Mouse (Mus musculus) megakaryocyte, adult 5-6 weeks (primary cell): ENCODE measurements around the gene Immp1l. TPM values are rescaled to one million over a fixed set of nuclear protein-coding genes. Genes with fewer than 3 reads are reported as not detected.

Experiments used
- ATAC-seq: 2 replicates; pipeline ENCODE4 v1.8.0; 2016; ENCODE audit warnings: mild to moderate bottlenecking, inconsistent platforms; ENCODE audit not compliant: poor library complexity, severe bottlenecking
- total RNA-seq, 2 experiments: library from RNA; stranded (forward) in 1 of 2; stranded (reverse) in 1 of 2; fragments of 153-499, 151-499 nt in 1 of 2; fragments of 221-1000, 200-1000 nt in 1 of 2; gene quantifications; 2 replicates each; pipeline versions ENCODE4 v1.2.3 to v1.2.4; 2015 to 2017

Immp1l gene
- 26.2 and 28.9 TPM in 2 replicates for total RNA-seq (2015)
- 26.3 and 26.4 TPM in 2 replicates for total RNA-seq (2017)

DNA sequence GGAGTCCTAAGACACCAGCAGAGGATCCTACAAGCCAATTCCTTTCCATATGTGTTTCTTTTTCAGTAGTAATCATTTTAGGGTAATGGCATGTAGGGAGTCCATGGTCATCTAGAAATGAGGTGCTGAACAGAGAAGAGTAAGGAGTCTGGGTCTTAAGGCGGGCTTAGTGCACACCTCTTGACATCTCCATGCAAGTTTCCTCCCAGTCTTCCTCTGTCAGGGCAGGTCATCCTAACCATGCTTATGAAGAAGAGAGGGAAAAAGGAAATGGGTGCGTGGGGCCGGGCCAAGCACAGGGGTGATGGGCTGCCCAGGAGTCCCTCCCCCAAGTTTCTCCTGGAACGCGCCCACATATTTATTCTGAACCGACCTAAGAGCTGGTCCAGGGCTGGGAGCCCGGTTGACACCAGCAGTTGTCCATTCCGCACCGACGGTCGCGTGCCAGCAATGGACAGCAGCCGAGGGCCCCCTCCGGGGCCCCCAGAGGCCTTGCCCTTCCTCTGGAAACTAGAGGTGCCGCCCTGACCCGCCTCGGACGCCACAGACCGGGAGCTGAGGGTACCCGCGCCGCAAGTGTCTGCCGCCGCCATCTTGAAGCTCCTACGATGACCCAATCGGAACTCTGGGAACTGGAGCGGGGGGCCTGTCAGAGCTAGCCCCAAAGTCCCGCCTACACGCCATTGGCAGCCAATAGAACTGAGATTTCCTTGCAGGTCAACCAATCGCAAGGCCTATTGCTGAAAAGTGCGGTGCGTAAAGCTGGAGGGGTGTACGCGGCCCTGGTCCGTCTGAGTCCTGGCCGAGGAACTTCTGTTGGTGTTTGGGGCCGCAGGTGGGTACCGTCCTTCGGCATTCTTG lies at the start of gene Immp1l, which contains the start of gene Elp4:
TSS of gene Immp1l (plus strand) at position 743 of the 861 bp plus-strand sequence.
TSS of gene Elp4 (minus strand) at position 669 of the 861 bp plus-strand sequence.
- ATAC-seq, result peak; percentile 97

DNA sequence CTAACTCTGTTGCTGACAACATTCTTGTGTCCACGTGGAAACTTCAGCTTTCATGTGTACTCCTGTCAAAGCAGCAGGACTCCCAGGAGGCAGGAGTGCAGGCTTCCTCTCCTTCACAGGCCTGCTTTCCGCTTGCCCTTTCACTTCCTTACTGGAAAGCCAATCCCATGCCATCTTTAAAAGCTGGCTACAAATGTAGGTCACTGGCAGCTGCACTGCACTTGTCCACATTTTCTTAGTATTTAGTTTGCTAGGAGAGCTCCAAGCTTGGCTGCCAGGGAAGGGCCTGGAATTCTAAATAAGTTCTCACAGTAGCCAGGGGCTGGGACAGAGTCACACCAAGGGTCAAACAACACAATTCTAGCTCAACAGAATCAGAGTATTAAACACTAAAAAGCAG lies 49.7 kb upstream of the Immp1l start:
- ATAC-seq, result no peak

DNA sequence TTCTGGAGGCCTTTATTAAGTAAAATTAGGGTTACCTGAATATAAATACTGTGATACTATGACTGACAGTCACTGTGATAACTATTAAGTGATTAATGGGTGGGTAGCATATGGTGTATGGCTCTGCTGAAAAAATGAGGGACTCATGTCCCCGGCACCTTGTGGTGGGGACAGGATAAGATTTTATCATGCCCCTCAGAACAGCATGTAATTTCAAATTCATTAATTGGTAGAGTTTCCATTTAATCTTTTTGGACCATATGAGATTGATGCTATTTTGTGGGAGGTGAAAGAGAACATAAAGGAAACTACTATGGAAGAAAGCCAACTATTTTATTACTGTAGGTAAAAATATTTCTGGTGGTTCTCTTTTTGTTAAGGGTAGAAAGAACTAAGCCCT lies 31.0 kb upstream of the Immp1l start:
- ATAC-seq, result no peak

DNA sequence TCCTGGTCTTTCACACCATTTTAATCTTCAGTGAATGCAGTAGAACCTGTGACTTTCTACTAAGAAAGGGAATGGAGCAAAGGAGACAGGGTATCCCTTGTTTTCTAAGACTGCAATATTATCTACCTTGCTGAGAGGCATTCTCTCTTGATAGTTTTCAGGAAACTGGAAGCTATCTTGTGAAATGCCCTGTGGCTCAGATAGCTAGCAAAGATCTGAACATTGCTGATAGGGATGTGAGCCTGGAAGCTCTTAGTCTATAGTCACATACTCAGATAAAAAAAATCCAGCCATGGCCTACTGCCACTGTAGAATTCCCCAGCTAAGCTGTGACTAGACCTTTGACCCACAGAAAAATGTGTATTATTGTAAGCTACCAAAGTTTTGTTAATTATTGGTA lies 13.6 kb upstream of the Immp1l start:
- ATAC-seq, result no peak

DNA sequence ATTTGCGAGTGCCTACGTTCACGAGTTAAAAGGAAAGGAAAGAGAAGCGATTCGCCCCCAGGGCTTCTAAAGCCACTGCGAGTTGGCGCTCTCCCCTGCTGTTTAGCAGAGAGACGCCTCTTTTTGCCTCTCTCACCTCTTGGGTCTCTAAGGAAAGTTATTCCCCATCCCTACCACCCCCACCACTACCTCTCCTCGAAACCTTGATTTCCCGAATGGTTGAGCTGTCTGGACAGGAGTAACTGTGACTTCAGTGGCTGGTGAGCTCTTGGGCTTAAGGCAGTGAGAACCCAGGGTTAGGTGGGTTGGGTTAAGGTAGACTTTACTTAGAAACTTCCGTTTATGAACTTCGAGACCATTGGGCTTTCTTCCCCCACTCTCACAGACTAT lies 314 bp downstream of the Immp1l start:
- peak; percentile 56 for ATAC-seq

DNA sequence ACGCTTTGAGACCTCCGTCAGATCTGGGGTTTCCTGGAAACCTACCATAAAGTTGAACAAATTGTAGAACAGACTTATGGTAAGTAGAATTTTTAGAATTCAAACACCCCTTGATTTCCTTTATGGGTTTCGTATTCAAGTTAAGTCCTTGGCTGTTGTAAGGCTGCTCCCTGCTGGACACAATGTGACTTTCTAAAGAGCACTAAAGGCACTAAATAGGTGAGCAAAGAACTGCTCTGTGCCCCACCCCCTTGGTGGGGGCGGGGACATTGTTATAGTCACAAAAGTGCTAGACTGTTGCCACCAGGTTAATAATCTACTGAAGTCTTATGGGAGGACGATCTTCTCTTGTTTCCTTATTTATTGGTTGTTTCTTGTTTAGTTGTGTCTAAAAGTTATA lies 3.9 kb downstream of the Immp1l start:
- no peak for ATAC-seq

DNA sequence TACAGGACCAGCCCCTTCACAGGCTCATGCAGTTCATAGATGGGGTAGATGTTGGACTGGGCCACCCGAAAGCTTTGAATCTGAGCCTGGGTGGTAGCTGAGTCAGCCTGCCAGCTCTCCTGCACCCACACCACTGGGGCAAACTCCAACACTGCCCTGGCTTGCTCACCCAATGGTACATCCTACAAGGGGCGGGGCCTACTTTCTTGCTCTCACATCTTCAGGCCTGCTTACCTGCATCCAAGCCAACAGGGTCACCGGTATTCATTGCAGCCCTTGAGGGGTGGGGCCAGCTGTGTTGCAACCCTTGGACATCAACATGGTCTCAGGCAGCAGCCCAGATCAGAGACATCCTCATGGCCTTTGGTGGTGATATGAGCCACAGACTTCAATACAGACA lies 6.2 kb downstream of the Immp1l start:
- no peak for ATAC-seq

DNA sequence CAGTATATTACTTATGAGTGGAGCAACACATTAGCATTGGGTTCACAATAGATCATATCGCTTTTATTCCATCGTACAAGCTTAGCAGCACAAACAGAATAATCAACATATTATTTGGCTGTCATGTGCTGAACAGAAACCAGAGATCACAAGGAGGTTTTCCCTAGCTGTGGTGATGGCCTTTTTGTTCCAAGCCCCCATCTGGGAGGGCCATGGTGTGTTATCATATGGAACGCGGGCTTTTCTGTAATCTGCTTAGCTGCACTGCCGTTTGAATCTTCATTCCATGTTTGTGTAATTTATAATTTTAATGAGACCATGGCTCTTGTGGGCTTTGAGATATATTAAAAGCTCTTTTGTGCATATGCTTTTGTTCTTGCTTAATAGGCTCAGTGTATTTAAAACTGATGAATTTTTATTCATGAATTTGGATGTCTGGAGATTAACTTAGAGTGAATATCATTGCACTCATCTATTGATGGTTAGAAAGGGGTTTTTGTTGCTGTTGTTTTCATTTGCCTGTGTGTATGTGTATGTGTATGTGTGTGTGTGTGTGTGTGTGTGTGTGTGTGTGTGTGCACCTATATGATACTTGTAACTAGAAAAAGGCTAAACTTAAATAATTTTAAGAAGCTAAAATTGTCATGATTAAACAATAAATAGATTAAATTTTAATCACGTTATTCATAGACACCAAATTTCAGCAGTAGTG lies 9.4 kb downstream of the Immp1l start:
- ATAC-seq, result no peak

DNA sequence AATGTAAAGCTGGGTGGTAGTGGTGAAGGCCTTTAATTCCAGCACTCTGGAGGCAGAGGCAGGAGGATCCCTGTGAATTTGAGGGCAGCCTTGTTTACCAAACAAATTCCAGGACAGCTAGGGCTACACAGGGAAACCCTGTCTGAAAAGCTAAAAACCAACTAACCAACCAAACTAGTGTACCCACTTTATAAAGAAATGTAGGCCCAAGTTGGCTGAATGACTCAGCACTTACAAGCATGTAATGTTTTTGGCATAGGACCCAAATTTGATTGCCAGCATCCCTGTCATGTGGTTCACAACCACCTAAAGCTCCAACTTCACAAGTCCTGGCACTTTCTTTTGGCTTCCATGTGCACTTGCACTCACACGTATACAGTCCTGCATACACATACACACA lies 12.2 kb downstream of the Immp1l start:
- no peak for ATAC-seq

DNA sequence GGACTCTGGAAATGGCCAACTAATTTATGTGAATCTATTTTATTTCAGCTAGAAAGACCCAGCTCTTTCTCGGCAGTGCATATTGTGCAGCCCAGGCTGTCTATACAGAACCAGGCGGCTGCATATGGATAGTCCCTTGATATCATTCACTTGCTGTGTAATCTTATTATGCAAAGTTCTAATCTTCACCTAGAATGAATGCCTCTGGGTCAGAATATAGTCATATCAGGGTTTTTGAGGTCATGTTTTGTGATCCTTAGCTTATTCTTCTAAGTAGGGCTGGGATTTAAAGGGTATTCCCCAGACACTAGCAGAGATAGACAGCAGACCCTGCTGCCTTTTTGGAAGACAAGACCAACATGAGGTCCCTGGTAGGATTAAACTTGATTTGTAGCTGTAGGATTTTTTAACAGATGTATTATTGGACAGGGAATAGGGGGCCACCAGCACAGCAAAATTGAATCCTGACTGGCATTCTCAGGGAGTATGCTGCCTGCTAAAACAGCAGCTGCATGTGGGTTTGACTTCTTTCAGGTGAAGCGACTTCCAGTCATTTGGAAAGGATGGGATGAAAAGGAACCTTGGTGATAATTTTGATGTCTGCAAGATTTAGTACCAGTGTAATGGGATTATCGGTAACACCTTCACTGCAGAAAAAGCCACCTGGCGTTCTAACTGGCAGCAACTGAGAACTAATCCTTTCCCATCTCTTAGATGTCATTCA lies 13.3 kb downstream of the Immp1l start:
- ATAC-seq, result no peak

DNA sequence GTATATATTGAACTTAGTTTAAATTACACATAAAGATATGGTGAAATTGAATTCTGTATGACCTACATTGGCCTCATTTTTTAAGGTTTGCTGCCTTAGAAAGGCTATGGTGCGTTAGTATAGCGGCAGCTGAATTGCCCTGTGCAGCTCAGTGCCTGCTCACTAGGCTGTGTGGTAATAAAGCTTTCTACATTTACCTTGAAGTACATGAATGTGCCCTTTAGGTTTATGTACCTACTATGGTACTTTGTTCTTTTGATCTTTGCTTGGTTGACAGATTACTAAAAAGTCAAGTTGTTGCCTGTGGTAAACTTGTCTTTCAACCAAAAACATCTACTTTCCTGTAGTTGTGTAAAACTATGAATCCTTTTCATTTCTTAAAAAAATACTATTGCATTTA lies 45.7 kb downstream of the Immp1l start:
- no peak for ATAC-seq

DNA sequence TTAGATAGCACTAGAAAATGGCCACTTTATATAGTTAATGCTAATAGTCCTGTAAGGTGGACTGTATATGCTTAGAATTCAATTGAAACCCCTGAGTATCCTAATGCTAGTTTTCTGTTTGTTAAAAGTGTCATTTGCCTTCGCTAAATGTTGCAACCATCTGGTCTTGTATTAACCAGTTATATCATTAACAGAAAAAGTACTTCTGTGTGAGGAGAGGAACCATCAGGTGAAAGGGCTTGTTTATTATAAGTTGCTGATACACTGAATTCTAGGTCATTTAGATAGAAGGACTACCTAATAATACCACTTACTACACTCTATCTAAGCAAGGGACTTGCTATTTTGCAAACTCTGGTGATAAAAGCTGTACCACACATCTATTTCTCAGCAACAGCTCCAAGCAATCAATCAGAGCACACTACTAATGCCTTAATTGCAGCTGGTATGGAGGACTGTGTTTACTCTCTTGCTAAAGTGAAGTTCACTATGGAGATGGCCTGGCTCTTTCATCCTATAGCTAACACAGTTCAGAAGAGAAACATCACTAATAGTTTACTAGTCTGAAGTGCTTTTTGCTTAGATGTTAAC lies 47.0 kb downstream of the Immp1l start:
- no peak for ATAC-seq

DNA sequence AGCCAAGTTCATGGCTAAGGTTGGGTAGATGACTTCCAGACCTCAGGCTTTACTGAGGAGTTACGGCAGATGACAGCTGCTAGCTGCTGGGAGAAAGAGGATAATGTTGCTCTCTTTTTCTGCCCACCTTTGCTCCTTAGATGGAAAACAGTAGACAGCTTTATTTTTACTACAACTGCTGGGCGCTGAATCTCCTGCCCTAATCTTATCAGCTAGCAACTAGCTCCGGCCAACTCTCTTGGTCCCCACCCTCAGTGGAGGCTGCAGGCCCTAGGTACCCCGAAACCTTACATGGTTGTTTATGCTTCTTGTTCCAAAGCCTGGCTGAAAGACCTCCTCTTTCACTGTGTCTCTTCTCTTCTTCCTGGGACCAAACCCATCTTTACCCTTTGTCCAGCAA lies 49.4 kb downstream of the Immp1l start:
- ATAC-seq, result no peak

DNA sequence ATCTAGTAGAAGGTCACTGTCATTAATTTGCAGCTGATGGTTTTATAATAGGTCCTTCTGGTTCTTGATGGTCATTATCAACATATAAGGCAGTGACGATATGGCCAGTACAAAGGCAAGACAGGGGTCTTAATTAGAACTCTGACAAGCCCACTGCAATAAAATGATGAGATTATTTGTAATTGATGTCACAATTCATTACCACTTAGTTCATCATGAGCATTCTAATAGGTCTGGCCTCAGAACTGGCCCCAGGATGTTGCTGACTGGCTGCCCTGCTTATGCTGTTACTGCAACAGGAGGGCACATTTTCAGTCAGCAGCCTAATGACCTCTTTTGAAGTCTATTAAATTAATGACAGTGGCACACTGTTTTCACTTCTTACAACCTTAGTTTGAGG lies 59.0 kb downstream of the Immp1l start:
- no peak for ATAC-seq

DNA sequence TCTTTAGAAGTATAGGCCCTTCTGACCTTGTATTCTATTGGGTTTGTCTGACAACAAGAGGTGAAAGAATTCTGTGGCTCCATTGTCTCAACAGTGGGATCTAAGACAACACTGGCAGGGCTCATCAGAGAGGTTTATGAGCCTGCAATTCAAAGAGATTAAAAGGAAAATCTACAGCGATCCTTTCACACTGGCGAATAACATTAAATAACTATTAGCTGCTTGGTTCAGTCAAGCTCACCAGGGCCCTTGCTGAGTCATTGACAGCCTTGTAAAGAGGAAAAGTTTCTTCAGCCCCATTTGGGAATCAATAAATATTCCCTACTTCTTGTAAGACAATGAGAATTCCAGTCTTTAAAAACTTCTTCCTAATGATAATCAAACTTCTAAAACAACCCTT lies 69.5 kb downstream of the Immp1l start:
- ATAC-seq, result no peak

DNA sequence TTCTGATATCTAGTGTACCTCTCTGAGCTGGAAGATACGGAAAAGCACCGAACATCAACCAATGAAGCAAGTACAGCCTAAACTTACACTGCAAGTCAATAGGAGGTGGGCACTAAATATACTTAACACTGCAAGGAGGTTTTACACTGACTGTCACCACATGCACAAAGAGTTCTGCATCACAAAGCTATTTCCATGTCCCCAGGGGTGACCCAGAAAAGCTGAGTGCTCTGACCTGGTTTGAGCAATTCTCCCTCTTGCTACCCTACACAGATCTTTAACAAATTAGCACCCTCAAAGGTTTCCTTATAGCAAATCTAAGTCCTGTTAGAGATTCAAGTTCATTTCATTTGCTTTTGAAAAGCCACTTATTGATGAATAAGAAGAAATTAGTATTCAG lies 73.6 kb downstream of the Immp1l start:
- no peak for ATAC-seq

DNA sequence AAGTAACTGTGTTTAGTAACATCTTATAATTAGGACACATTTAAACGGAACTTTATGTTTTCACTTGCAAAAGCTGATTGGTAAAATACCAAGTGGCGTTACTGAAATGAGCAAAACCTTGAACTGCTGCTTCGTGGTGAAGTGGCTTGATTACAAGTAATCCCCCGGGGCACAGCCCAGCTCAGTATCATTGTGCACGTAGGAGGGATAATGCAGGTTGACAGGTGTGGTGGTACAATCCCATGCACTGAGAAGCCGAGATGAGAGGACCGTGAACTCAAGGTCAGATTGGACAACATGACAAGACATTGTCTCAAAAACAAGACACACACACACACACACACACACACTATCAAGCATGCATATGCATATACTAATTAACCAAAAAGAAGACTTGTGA lies 80.8 kb downstream of the Immp1l start:
- no peak for ATAC-seq

DNA sequence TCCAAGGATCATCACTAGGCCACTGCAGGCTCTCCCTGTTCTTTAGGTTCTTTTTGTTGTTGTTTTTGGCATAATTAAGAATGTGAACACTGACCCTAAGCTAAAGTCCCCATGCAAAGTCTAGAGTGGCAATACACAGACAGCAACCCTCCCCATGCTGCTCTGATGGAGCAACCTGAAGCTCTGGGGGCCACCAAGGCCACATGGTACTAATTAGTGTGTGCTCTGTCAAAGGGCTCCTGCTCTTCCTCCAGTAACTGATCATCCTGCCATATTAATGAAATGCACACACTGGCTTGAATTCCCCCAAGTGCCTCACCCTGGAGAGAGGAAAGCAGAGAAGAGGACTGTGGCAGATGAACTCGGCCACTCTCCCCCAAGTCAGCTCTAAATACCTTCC lies 82.7 kb downstream of the Immp1l start:
- ATAC-seq, result no peak

DNA sequence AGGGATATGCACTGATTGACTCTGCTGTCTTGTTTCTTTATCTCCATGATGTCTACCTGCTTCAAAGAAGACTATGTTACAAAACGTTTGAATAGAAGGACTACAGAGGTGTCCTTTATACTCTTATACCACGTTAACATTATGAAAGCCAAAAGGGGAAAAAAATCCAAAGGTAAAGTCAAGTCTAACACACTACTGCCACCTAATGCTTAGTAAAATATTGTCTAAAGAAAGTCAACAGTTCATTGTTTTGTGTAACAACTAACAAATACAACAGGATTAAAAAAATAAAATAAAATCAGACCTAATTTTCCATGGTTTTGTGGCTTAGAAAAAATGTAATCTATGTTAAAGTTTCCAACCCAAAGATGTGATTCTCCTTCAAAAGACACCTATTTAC lies 83.6 kb downstream of the Immp1l start:
- no peak for ATAC-seq

DNA sequence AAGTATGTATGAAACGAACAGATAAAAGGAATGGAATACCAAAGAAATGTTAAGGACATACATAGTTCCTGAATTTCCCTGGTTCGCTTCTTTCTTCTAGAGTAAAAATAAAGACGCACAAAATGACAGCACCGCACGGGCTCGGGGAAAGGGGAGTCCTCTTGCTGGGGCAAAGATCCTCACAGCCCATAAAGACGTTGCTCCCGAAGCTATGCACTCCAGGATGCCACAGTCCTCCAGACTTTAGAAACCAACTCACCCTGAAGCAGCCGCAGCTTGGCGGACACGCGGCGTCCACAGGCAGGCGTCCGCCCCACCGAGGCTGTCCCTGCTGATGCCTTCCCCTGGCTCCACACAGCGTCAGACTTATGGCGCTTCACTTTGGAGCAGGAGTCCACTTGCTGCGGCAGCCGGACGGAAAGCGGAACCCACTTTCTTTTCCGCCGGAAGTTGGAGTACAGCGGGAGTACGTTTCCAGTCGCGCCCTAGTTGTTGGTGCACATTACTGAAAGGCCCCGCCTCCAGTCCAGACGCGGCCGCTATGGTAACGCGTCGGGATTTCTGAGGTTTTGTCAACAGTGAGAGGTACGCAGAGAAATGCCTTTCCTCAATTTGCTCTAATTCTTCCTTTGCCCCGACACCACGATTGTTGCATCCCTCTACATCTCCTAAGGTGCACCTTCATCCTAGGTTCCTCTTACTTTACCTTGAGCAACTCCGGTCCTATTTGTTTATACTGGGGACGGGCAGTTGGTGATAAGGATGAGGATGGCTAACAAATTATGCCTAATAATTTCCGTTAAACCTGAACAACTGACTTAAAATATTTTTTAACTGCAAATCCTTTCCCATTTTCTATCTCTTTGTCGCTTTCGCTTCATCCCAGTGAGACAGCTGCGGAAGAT lies 98.6 kb downstream of the Immp1l start, which contains the start of gene Dnajc24:
TSS of gene Dnajc24 (minus strand) at position 715 of the 905 bp plus-strand sequence.
- peak; percentile 99 for ATAC-seq
